Mouse (Mus musculus): ENCODE measurements at regions not wholly inside any gene's neighbourhood (a gene's known extent, or its start where the extent isn't known, plus 50 kb on each side); places are given as distances from the start of the nearest gene placed in this dataset.

GRCm38 (mm10) chr2:158909086-158909485, 114.5 kb downstream of the Dhx35 start:
- DNase-seq = no peak

DNA sequence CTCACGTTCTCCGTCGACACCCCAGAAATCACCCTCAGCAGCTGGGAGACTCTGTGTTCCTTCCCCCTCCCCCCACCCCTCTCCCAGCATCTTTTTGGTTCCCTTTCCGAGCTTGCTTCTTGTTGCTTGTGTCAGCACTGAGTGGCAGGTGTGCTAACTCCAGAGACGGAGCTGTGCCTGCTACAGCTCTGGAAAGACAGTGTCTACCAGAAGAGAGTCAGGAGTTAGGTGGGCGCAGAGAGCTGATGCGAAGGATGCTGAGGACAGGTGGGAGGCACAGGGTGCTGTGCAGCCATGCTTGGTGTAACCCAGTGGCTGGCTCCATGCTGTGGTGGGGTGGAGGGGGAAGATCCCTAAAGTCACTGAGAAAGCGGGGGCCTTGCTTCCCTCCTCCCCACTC, 115.7 kb downstream of the Dhx35 start:
- DNase-seq = no peak

GRCm38 (mm10) chr2:158911191-158911590, 116.6 kb downstream of the Dhx35 start:
- no peak for DNase-seq

GRCm38 (mm10) chr2:158912631-158913258, 118.1 kb downstream of the Dhx35 start:
- DNase-seq = peak; percentile 84

GRCm38 (mm10) chr2:158917398-158917797, 122.8 kb downstream of the Dhx35 start:
- DNase-seq = peak; percentile 45 to 52

- DNase-seq = no peak
Observed at GRCm38 (mm10) chr2:158918312-158918711, 123.7 kb downstream of the Dhx35 start.

DNA sequence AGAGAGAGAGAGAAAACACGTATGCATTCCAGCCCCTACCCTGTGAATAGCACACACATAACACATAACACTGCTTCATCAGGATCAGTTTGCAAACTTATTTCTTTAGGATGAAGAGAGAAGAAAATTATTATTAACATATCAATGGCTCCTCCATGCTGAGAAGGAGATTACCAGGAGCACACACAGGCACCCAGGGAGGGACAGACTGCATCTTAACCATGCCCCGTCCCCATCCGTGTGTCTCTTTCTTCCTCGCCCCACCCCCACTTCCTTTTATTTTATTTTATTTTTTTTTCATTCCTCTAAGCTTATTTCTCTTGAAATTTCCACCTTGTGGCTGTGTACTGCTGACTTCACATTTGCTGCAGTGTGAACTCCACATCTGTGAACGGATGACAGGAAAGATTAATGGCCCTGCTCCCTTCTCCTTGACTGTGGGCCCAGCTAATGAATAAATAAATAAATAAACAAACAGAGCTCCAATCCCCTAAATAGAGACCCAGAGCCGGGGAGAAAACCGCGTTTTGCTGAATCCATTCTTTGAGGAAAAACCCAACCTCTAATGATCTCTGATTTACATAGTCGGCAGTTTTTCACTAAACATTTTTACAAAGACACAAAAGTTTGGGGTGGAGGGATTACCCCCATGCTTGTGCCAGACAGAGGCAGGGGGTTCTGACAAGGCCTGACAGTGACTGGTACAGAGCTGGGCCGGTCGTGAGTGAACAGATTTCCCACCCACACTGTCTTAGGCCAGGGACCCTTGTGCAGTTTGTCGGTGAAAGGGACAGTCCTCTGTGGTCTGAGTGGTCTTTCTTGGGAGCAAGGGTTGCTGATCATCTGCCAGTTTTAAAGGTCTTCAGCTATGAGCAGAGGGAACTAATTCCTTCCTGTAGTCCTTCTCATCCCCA, 127.0 kb downstream of the Dhx35 start:
- DNase-seq = no peak

- DNase-seq = no peak
Observed at GRCm38 (mm10) chr2:158922766-158923165, 128.2 kb downstream of the Dhx35 start.

DNA sequence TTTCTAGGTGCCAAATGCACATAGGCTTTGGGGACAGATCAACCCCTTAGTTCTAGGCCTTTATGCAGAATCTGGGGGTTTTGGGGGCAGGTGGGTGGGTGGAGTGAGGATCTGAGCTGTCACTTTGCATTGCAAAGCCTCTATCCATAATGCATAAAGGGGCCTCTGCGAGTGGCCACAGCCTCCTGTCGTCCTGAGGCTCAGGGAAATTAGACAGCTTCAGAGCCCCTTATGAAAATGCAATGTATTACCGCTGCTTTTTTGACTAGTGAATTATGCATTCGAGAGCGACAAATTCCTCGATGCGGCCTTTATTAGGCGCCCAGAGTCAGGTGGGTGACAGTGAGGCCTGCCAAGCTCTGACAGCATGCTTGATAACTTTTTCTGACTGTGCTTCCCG, 134.9 kb downstream of the Dhx35 start:
- DNase-seq = no peak

- peak; percentile 97 to 98 for DNase-seq
Observed at GRCm38 (mm10) chr2:158937948-158938565, 143.4 kb downstream of the Dhx35 start.

GRCm38 (mm10) chr2:158949418-158949817, 154.8 kb downstream of the Dhx35 start:
- peak; percentile 23 to 48 for DNase-seq

GRCm38 (mm10) chr2:158951061-158951460, 156.5 kb downstream of the Dhx35 start:
- no peak for DNase-seq

DNA sequence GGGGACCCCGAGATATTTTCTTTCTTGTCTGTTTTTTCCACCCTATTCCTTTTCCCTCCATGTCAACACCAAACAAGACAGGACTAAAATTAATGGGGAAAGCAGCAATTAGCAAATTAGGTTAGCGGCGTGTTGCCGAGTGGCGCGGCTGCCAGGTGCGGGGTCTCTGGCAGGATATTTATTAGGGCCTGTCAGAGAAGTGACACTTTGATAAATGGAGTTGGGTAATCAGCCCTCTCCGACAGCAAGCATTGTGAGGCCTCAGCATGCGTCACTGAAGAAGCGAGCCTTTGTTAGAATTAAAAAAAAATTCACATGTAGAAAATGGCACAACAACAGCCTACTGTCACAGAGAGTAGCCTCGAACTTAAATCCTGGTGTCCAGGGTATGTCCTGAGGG, 162.3 kb downstream of the Dhx35 start:
- no peak for DNase-seq

DNA sequence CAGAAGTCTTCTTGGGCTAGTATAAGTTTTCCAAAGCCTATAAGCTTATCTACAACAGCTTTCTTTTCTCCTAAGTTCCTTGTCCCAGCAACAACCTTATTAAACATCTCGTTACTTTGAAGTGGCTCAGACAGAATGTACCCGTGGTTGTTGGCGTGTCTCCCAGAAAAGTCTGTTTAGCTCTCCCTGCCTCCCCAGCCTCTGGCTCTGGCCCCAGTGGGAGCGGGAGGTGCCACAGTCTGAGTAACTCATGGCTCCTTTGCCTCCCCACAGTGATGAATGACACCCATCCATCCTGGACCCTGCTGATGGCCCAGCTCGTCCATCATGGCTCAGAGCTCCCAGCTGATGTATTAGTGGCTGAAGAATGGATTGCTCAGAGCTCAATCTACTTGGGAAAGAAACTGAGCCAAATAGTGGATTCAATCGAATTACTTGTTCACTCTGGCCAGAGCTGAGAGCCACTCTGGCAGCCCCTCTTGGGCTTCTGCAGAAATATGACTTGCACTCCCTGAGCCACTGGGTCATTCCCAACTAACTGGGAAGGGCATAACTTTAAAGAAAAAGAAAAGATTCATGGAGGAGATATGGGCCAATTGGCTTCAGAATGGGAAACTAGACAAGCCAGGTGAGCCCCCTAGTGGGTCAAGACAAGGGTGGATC, 170.5 kb downstream of the Dhx35 start:
- peak; percentile 53 to 79 for DNase-seq

- DNase-seq = peak in 1 of 2 experiments; percentile 10
Observed at GRCm38 (mm10) chr2:158972178-158972577, 177.6 kb downstream of the Dhx35 start.

GRCm38 (mm10) chr2:158985529-158986148, 191.0 kb downstream of the Dhx35 start:
- no peak for DNase-seq

GRCm38 (mm10) chr2:159002481-159003186, 208.0 kb downstream of the Dhx35 start:
- DNase-seq = peak; percentile 17 to 23

DNA sequence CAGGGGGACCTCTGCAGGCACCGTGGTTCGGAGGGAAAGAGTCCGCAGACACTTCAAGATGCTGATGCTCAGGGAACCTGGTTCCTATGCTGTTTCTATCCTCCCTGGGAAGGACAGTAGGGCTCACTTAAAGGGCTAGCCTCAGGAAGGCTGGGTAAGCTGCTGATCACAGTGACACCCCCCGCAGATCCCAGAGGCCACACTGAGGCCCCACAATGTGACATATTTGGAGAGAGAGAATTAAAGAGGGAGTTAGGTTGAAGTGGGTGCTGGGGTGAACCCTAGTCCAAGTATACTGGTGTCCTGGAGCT, 208.5 kb downstream of the Dhx35 start:
- DNase-seq = no peak

DNA sequence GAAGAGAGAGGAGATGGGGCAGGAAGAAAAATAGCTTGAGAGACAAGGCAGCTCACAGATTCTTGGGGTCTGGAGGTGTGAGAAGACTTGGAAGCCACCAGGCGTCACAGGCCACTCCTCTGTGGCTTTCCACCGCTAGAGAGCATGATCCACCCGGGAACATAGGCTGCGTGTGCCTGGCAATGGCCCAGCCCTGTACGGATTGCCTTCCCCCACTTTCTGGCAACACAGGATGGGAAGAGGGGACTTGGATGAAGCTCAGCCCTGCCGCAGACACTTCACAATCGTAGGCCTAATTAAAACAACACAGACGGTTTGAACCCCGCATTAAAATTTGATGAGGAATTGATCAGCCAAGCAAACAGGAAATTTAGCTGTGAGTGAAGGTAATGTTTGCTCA, 209.8 kb downstream of the Dhx35 start:
- peak; percentile 59 to 61 for DNase-seq

GRCm38 (mm10) chr2:159012725-159013124, 218.1 kb downstream of the Dhx35 start:
- DNase-seq = no peak

- DNase-seq = no peak
Observed at GRCm38 (mm10) chr2:159014553-159014952, 219.9 kb downstream of the Dhx35 start.

DNA sequence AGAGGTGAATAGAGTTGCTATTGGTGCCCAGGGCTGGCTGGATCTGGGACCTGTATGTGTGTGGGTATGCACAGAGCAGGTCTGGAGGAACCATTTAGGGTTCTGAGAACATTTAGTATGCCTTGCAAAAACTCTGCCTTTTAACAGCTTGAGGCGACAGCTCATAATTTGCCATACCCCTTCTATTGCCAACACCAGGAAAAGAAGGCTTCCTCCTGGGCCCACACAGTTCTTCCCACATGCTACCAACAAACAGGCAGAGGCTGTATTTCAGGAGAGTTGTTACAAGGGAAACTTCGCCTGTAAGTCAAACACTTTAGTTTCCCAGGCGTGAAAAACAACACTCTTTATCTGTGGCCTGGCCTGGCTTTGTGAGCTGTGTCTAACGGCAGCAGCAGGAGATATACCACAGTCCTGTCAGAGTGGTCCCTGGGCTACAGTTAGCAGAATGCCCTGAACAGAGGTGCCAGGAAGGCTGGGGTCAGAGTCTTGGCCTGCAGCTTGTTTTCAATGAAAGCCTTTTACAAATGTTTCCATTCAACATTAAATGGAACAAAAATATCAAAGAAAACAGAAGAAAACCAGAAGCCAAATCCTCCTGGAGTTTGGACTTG, 225.4 kb downstream of the Dhx35 start:
- no peak for DNase-seq
